Mouse (Mus musculus) kidney, adult 18-20 months (tissue): ENCODE results near the gene Ptprh.
A peak's percentile ranks its signal among the peaks of the same experiment; 100 is the strongest.

Source experiments
- DNase-seq: peaks from one replicate; pipeline ENCODE4 v3.0.0; 2021

The Ptprh gene

DNA sequence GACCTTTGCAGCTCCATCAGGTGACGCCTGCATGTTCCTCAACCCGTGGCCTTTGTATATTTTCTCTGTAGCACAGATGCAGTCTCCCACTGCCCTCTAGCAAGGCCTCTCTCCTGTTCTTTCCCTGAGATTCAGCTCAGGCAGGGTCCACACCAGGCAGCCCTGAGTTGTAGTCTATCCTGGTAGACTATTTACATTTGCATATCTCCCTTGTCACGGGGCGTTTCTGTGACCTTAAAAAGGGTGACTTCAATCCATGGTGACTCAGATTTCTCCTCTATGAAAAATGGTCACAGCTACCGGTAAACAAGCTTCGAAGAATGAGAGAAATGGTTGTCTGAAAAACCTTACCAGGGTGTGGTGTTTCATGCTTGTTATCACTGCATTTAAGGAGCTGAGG, at the start of gene Ptprh:
Gene Ptprh (minus strand): TSS at position 169 of the 400 bp plus-strand sequence.
- no peak for DNase-seq

DNA sequence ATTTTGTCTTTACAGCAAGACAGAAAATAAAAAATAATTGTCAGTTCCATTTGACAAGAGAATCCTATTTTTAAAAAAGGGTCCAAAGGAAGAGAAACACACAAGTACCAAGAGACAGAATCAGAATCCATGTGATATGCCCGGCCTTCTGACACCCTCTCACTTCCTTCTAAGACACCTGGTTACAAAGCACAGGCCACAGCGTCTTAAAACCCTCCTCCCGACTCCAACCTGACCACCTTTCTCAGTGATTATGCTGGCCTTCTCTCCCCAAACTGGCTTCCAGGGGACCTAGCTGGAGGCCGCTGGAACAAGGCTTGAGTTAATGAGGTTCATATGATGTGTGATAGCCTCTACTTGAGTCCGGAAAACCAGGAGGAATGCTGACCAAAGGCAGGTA, 49.5 kb upstream of the Ptprh start:
- DNase-seq, result no peak

- DNase-seq, result no peak
Measured at GRCm38 (mm10) chr7:4652726-4653125, 48.9 kb upstream of the Ptprh start.

DNA sequence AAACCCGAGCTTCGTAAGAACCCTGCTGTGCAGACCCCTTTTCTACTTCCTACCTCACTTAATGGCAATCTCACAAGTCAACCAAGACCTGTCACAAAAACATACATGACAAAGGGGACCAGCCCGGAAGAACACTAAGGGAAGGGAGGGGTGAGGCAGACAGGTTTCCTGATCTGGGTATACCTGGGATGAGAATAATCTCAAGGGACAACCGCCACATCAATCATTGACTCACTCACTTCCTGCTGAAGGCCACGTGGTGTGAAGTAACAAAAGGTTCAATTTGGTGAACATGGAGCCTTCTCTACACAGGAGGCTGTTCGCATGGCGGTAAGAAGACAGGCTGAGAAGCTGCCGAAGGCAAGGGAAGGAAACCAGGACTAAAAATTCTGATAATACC, 47.7 kb upstream of the Ptprh start:
- no peak for DNase-seq

DNA sequence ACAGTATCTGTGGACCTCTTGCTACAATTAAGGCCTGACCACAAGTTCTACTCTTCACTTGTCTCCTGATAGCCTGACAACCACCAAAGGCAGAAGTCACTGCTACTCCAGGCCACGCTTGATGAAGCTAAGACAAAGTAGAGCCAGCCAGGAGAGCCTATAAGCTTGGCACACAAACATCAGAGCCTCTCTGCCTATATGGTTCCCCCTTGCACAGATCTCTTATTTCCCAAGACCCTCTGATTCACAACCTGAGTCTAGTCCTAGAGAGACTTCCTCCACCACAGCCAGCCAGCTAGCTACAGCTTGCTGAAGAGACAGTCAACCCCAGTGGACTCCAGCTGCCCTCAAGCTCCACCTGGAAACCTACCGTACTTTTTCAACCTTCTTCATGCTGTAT, 44.2 kb upstream of the Ptprh start:
- no peak for DNase-seq

GRCm38 (mm10) chr7:4647291-4647690, 43.5 kb upstream of the Ptprh start:
- no peak for DNase-seq

DNA sequence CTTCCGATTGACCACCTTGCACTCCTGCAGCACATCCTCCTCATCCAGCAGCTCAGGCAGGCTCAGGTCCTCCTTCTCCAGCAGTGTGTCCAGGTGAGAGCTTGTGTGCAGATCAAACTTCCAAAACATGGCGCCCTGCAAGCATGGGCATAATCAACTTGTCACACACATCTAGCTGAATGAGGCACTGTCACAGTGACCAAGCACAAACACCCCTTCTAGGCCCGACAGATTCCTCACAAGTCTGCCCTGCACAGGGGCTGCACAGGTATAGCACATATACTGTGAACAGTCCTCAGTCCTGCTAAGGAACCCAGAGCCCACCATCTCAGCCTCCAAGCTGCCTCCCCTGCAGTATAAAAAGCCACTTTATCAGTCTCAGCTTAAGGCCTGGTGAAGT, 43.0 kb upstream of the Ptprh start:
- no peak for DNase-seq

DNA sequence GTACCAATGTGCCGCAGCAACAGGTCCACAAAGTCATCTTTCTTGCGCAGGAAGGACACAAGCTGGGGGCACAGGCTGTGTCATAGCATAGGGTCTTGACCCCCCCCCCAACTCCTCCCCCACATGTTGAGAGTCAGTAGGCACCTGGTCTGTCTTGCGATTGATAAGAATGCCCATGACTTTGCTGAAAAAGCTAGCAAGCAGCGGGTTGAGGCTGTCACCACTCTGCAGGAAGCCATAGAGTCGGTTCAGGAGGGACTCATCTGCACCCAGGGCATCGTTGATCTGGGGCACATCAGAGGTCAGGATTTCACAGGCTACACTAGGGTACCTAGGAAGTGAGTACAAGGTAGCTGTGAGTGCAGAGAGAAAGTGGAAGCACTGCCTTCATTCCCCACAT, 39.4 kb upstream of the Ptprh start:
- no peak for DNase-seq

DNA sequence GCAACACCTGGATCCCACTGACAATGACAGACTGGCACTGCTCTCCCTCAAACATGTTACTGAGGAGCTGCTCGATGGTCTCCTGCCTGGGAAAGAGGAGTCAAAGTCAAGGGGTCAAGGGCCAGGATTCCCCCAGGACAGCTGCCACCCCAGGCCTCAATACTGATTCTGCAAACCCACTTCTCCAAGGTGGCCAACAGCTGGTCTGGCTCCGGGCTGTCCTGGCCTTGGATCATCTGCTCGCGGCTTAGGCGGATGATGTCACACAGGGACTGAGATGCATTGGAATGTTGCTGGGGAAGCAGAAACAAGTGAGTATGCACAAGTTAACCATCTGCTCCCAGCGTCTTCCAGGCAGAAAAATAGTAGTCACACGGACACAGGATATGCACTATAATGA, 38.1 kb upstream of the Ptprh start:
- no peak for DNase-seq

DNA sequence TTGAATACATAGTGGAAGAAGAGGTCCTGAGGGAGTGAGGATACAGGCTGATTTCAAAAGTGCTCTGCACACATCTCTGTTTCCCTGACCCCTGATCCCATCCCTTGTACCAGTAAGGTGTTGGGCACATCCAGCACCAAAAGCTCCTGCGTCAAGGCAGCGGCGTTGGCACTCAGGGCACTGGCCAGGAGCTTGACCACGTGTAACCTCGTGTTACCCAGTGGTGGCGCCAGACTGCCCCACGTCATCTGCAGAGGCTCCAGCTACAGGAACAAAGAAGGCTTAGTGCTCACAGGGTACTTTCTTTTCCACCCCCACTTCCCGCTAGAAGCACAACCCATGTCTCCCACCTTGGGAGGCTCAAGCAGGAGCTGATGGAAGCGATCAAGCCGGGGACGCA, 37.3 kb upstream of the Ptprh start:
- no peak for DNase-seq

GRCm38 (mm10) chr7:4636179-4636578, 32.3 kb upstream of the Ptprh start:
- DNase-seq, result no peak

- DNase-seq, result peak; percentile 55
Measured at GRCm38 (mm10) chr7:4631031-4631430, 27.2 kb upstream of the Ptprh start, which contains the start of gene Tmem86b. Gene Tmem86b (minus strand): TSS chr7:4631422.

GRCm38 (mm10) chr7:4630198-4630597, 26.4 kb upstream of the Ptprh start:
- DNase-seq, result peak; percentile 45

GRCm38 (mm10) chr7:4629586-4629985, 25.7 kb upstream of the Ptprh start:
- DNase-seq, result no peak

- no peak for DNase-seq
Measured at GRCm38 (mm10) chr7:4625928-4626327, 22.1 kb upstream of the Ptprh start.

DNA sequence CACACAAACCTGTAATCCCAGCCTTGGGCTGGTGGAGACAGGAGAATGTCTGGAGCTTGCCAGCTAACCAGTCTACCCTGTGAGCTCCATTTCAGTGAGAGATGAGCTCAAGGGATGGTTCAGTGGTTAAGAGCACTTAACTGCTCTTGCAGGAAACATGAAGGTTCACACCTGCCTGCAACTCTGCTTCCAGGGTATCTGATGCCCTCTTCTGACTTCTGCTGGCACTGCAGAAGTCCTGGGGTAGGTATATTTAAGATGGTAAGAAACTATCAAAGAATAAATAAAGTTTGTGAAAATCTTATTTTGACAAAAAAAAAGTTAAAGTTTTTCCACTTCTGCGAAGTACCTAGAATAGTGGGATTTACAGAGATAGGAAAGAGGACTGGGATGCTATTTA, 20.5 kb upstream of the Ptprh start:
- DNase-seq, result peak; percentile 17

- DNase-seq, result peak; percentile 65
Measured at GRCm38 (mm10) chr7:4623544-4624189, 19.8 kb upstream of the Ptprh start.

GRCm38 (mm10) chr7:4619979-4620378, 16.1 kb upstream of the Ptprh start:
- DNase-seq, result peak; percentile 19

DNA sequence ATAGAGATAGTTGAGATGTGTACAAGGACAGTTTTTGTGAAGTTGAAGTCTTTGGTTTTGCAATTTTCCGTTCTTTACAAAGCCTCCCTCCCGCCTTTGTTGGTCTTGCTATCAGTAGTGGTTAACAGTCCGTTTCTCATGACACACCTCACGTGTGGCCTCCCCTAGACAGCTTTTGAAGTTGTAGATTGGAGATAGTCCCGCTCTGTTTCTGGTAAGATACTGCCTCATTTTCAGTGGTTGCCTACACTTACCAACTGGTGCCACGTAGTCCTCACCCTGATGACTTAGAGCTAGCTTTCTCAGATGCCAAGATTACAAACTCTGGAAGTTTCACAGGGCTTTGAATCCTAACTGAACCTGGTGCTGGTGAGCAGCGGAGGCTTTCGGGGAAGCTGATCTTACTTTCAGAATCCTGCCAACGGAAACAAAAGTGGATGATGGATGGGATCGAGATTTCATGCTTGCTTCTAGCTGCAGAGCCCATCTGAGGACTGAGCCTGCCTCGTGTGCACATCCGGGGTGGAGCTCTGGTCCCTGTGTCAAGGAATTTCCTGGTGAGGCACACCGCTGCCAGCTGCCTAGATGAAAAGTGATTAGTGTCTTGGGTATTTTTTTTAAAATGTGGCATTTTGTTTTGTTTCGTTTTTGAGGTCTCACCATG, 10.0 kb upstream of the Ptprh start:
- DNase-seq, result no peak

DNA sequence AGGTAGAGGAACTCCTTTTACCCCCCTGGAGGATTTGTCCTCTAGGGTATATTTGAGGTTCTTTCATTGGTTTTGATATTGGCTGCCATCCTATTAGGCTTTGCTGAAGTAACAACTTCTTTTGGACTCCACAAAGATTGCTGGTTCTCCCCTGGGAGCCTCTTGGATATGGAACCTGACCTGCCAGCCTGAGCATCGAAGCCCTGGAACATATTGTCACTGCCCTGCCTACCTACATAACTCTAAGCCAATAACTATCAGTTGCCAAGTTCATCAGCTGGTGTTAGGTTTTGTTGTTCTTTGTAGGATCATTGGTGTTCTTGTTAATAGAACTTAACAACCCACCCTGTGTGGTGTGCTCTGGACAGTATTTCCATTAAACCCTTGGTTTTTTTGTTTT, 9.1 kb upstream of the Ptprh start:
- no peak for DNase-seq

DNA sequence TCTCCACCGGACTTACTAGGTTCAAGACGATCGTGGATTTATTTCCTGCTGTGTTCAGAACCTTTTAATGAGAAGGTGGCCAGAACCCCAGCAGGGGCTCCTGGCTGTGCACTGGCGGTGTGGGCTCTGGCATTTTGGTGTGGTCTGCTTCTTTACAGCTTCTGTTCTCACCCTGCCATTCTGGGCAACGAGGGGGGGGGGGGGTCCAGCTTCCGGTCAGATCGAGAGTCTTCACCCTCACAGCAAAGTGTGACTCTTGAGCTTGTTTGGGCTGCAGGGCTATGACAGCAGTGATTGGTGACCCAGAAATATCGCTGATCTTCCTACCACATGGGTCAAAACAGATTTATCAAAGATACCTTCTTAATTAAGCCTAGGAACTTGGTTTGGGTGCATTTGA, 8.5 kb upstream of the Ptprh start:
- DNase-seq, result no peak

DNA sequence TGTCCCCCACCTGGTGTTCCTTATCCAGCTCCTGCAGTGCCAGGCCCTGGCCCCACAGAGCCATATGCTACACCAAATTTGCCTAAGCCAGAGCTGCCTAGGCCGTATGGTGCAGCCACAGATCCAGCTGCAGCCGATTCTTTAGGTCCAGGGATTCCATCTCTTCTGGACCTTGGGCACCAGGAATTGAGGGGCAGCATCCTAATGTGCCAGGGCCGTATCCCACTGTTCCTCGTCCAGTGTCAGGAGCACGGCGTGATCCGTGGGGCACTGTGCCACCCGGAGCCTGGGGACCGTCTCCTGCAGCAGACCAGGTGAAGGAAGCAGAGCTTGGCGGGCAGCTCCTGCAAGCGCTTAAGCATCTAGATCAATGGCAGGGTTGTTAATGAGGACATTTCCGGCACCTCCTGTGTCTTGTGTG, 8.1 kb upstream of the Ptprh start:
- DNase-seq, result no peak

DNA sequence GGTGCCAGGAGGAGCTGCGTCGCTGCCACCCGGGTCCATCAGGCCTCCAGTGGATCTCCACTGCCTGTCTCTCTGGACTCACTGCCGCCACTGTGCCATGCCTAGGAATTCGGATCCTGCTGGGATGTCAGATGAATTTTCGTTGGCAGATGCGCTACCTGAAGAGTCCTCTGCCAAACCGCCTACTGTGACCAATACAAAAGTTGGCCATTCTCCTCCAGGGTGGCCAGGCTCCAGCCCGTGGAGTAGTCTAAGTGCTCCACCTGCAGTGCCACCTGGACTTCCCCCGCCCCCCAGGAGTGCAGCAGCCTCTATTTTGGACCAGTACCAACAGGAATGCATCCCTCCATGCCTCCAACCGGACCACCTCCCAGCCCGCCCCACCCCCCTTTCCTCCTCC, 7.7 kb upstream of the Ptprh start:
- no peak for DNase-seq

GRCm38 (mm10) chr7:4608002-4608401, 4.2 kb upstream of the Ptprh start:
- peak; percentile 55 for DNase-seq

- DNase-seq, result no peak
Measured at GRCm38 (mm10) chr7:4602969-4603368, 872 bp downstream of the Ptprh start.
